Mouse (Mus musculus): ENCODE measurements around the gene Tanc2.

Tanc2 gene

GRCm38 (mm10) chr11:105589877-105590641 lies at the start of gene Tanc2:
Tanc2 (plus strand) TSS chr11:105589986.
- peak; percentile 35 for DNase-seq

- DNase-seq, result no peak
These were observed 49.0 kb upstream of the Tanc2 start for GRCm38 (mm10) chr11:105540781-105541180.

GRCm38 (mm10) chr11:105541366-105541765 lies 48.4 kb upstream of the Tanc2 start:
- no peak for DNase-seq

- DNase-seq, result no peak
These were observed 47.7 kb upstream of the Tanc2 start for GRCm38 (mm10) chr11:105542129-105542528.

GRCm38 (mm10) chr11:105545801-105546200 lies 44.0 kb upstream of the Tanc2 start:
- no peak for DNase-seq

GRCm38 (mm10) chr11:105546393-105546792 lies 43.4 kb upstream of the Tanc2 start:
- DNase-seq, result no peak

- DNase-seq, result no peak
These were observed 41.4 kb upstream of the Tanc2 start for GRCm38 (mm10) chr11:105548383-105548782.

GRCm38 (mm10) chr11:105549164-105550121 lies 40.3 kb upstream of the Tanc2 start:
- DNase-seq, result peak; percentile 83

- DNase-seq, result no peak
These were observed 32.5 kb upstream of the Tanc2 start for GRCm38 (mm10) chr11:105557285-105557684.

GRCm38 (mm10) chr11:105558091-105558490 lies 31.7 kb upstream of the Tanc2 start:
- no peak for DNase-seq

GRCm38 (mm10) chr11:105558803-105559505 lies 30.8 kb upstream of the Tanc2 start:
- no peak for DNase-seq

- DNase-seq, result no peak
These were observed 26.2 kb upstream of the Tanc2 start for GRCm38 (mm10) chr11:105563546-105563945.

GRCm38 (mm10) chr11:105567221-105567641 lies 22.6 kb upstream of the Tanc2 start:
- peak; percentile 50 for DNase-seq

- peak; percentile 43 for DNase-seq
These were observed 17.8 kb upstream of the Tanc2 start for GRCm38 (mm10) chr11:105571996-105572395.

- peak; percentile 70 for DNase-seq
These were observed 15.5 kb upstream of the Tanc2 start for GRCm38 (mm10) chr11:105574241-105574640.

- DNase-seq, result no peak
These were observed 12.6 kb upstream of the Tanc2 start for GRCm38 (mm10) chr11:105577211-105577610.

GRCm38 (mm10) chr11:105582020-105582419 lies 7.8 kb upstream of the Tanc2 start:
- no peak for DNase-seq

GRCm38 (mm10) chr11:105589231-105589876 lies 432 bp upstream of the Tanc2 start:
- peak; percentile 95 for DNase-seq

- DNase-seq, result peak; percentile 87
These were observed 2.1 kb downstream of the Tanc2 start for GRCm38 (mm10) chr11:105591905-105592304.

- no peak for DNase-seq
These were observed 12.4 kb downstream of the Tanc2 start for GRCm38 (mm10) chr11:105602177-105602576.

- no peak for DNase-seq
These were observed 36.4 kb downstream of the Tanc2 start for GRCm38 (mm10) chr11:105626201-105626600.

- peak; percentile 45 for DNase-seq
These were observed 54.2 kb downstream of the Tanc2 start for GRCm38 (mm10) chr11:105643995-105644394.
